Mouse (Mus musculus) gastrocnemius, postnatal 25 days (tissue): ENCODE measurements at regions not wholly inside any gene's neighbourhood (a gene's known extent, or its start where the extent isn't known, plus 50 kb on each side); places are given as distances from the start of the nearest gene placed in this dataset.

Experiments used
- DNase-seq: peaks from one replicate; pipeline ENCODE4 v3.0.0; 2022

DNA sequence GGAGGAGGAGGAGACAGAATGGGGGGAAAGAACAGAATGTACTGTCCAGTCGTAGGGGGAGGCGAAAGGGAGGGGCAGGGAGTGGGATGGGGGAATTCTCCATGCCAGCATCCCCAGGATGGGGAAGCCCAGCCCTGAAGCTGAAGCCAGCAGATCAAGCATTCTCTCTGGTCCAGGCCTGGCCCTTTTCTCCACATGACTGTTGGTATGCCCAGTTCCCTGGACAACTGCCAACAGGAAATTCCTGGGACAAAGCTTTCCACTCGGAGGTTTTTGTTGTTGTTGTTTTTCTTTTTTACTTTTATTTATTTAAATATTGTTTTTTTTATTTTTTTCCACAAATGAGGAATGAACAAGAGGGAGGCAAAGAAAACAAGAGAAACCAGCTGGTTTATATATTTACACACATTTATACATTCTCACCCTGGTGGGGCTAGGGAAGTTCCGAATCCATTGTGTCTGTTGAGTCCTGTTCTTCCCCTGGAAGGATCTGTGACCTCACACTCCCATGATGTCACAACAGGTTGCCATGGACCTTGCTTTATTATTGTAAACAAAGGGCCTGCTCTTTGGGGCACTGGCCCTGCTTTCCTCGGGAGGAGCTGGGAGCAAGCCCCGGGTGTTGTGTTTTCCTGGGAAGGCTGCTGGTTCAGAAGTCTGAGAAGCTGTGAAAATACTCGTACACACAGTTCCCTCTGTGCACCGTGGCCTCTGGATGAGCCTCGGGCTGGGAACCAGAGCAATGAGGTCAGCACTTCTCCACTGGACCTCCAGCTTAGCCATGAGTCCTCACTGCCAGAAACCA is 135.5 kb upstream of the Med13l start:
- DNase-seq, result peak; percentile 88

- no peak for DNase-seq
These were observed 133.8 kb upstream of the Med13l start for GRCm38 (mm10) chr5:118426673-118427072.

GRCm38 (mm10) chr5:118428323-118429095 is 132.0 kb upstream of the Med13l start:
- peak; percentile 48 for DNase-seq

DNA sequence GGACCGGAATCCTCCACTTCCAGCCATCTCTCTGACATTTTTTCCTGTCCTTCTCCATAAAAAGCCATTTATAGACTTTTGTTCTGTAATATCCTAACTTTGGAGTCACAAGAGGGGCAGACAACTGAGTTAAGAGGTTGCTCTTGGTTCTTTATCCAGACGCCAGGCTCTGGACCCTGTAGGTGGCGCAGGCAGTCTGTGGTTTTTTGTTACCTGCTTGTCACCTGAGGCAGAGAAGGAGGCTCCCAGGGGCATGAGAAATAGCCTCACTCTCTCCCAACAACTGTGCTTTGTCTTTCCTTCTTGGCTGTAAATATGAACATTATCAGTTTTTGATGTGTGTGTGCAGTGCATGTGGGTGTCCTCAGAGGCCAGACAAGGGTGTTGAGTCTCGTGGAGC is 126.9 kb upstream of the Med13l start:
- DNase-seq, result no peak

GRCm38 (mm10) chr5:118434718-118435555 is 125.5 kb upstream of the Med13l start:
- DNase-seq, result no peak

DNA sequence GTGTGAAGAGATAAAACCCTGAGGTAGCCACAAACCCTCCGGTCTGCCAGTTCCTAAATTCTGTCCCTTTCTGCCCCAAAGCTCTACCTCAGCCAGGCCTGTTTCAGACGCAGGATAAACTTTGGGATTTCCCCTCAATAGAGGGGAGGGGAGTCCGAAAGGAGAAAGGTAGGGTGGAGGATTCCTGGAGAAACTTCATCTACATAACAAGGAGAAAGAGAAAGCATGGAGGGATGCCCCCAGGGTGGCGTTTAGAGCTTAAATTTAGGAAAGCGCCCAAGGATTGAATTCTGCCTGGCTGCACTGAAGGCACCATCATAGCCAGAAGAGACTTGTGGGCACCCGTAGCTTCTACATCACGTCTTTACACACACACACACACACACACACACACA is 124.9 kb upstream of the Med13l start:
- no peak for DNase-seq

- DNase-seq, result no peak
These were observed 124.4 kb upstream of the Med13l start for GRCm38 (mm10) chr5:118436035-118436434.

DNA sequence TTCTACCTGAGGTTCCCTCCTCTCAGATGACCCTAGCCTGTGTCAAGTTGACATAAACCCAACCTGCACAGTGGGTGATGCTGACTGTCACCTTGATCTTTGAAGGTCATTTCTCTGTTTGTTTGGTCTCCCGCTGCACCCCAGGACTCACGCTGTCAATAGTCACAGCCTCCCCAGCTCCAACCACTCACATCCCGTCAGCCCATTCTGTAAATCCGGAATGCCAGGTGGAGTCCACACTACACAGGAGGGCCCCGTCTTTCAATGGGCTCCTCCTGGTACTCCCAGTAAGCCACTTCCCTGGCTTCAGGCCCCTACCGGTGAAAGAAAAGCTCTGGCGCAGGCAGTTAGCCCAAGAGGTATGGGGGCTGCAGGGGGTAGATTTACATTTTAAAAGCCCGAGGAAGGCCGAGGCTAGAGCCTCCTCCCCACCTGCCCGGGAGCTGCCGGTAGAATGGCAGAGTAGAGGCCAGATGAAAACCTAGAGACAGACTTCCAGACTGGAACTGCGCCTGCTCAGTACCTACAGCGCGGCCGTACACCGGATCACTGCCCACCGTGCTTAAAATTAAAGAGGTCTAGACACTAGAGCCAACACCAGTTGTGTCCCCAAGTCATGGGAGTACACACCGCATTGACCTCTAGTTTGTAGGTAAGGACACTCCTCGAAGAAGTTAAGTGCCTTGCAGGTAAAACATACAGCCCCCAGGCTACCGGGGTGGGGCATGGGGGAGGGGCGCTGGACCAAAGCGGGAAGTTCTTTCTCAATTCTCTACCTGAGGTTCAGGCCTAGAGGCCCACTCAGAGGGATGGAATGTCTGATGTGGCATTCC is 123.8 kb upstream of the Med13l start:
- DNase-seq, result no peak

DNA sequence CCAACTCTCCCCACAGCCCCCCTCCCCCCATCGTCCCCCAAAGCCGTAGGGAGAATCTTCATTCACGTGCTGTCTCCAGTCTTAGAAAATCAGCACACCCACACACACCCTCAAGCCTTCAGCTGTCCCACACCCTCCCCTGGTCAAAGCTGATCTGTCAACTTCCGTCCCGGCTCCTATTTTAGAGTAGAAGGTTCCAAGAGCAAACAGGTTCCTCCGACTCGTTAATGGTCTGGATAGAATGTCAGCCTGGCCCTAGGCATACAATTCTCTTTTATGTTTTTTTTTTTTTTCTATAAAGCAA is 123.2 kb upstream of the Med13l start:
- no peak for DNase-seq

DNA sequence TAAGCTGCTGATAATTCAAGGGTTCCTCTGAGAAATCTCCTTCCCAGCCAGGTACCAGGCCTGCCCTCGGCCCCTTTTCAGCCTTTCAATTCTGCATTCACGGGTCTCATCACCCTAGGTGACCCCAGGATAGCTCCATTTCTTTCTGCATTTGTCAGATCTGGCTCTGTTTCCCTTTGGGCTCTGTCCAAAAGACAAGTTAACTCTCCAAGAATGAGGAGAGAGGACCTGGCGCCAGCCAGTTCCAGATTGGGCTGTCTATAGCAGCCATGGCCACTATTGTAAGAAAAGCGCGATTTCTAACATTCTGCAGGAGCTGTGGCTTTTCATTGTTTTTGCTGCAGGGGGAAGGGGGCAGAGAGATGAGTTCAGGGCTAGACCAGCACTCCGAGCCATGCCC is 122.5 kb upstream of the Med13l start:
- no peak for DNase-seq

- no peak for DNase-seq
These were observed 115.8 kb upstream of the Med13l start for GRCm38 (mm10) chr5:118444538-118445251.

- DNase-seq, result no peak
These were observed 115.1 kb upstream of the Med13l start for GRCm38 (mm10) chr5:118445252-118445987.

GRCm38 (mm10) chr5:118445988-118446280 is 114.5 kb upstream of the Med13l start:
- DNase-seq, result no peak

- no peak for DNase-seq
These were observed 113.6 kb upstream of the Med13l start for GRCm38 (mm10) chr5:118446878-118447277.

DNA sequence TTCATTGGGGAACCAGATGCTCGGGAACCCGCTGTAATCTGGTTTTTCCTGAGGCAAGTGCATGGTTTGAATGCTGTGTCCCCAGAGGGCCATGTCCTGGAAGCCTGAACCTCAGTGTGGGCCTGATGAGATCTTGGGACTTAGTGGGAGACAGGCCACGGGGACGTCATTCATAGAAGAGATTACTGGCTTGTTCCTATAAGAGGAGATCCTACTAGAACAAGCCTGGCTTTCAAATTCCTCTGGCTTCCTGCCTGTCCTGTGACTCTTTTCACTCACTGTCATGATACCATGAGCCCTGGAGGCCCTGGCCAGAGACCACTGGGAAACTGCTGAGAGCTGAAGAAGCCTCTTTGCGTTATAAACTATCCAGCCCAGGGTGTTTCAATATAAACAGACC is 113.1 kb upstream of the Med13l start:
- peak; percentile 34 for DNase-seq

DNA sequence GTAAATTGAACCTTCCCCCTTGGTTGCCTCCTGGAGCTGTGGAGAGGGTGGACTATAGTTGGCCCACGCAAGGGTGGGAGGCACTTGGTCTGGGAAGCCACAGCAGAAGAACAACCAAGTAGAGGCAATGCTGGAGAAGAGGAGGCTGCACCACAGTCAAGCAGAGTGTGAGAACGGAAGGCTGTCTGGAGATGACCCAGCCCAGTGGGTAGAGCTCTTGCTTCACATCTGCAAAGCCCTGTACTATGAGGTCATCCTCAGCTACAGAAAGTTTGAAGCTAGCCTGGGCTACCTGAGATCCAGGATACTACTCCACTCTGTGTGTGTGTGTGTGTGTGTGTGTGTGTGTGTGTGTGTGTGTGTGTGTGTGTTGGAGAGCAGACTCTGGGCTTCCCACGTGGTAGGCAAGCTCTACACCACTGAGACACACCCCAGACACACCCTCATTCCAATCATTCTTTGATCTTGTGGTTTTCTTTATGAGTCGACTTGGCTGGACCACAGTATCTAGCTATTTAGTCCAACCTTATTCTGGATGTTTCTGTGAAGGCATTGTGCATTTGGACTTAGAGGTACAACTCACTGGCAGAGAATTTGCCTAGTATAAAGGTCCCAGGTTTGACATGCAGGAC is 111.5 kb upstream of the Med13l start:
- DNase-seq, result no peak

DNA sequence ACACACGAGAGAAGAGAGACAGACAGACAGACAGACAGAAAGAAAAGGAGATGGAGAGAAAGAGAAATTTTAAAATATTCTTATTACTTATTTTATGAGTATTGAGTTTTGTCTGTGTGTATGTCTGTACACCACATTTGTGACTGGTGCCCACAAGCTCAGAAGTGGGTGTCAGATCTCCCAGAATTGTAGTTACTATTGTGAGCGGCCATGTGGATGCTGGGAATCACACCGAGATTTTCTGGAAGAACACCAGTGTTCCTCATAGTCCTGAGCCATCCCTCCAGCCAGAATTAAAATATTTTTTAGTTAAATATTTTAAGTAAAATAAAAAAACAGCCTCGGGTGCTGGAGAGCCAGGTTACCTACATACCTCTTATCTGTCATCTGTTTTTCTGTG is 110.6 kb upstream of the Med13l start:
- DNase-seq, result no peak

DNA sequence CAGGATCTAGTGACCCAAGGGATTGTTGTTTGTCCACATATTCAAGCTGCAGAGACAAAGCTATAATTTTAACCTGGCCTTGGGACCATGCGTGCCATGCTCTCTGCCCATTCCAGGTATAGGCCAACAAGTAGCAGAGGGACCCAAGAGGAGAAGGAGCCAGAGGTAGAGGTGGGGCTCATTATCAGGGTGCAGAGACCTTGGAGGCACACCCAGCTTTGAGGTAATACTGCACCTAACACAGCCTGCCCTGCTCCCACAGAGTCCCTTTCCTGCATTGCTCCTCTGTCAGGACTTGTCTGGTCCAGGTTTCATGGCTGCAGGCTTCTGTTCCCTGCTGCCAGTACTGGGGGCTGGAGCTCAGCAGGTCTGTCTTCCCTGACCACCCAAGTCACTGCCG is 108.4 kb upstream of the Med13l start:
- DNase-seq, result no peak

DNA sequence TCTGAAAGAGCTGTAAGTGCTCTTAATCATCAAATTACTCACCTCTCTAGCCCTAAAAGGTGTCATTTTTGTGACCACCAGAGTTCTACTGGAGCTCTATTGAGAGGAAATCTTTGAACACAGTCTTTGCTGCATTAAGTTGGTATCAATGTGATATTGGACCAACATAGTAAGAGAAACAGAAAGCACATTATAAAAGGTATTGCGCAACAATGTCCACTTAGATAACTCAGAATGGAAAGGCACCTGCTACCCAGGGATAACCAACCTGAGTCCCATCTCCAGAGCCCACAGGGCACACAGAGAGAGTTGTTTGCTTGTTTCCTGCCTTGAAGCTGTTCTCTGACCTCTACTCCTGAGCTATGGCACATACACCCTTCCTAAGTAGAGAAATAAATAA is 106.4 kb upstream of the Med13l start:
- no peak for DNase-seq

DNA sequence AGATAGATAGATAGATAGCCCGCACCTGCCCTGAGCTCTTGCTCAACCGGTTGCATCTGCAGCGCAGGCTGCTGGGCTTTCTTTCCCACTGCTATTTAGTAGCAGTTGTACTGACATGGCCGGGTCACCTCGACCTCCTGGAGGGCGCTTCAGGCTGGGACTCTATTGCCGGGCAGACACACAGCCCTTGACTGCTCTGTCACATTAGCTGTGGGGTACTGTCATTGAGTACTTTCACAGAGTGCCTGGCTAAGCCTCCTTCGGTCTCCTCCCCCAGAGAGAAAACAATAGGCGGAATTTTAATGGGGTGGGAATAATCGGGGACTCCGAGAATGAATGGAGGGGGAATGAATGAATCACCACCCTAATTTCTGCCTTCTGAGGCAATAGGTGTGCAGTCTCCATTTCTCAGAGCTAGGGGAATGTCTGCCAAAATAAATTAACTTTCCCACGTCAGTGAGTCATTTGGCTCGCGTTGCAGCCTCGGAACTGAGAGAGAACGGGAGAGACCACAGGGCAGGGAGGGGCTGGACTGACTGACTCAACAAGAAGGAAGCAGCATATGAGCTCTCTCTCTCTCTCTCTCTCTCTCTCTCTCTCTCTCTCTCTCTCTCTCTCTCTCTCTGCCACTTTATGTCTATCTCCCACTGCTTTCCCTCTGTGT is 101.6 kb upstream of the Med13l start:
- peak; percentile 67 for DNase-seq
